Mouse (Mus musculus) megakaryocyte, embryonic 14.5 days (primary cell): ENCODE data around the gene Ggt1. TPM values are rescaled to one million over a fixed set of nuclear protein-coding genes. Genes with fewer than 3 reads are reported as not detected.

Experiments
- H3K27me3 ChIP-seq: replicated peaks from 2 replicates; pipeline ENCODE3; 2012; ENCODE audit warnings: inconsistent platforms
- H3K36me3 ChIP-seq: replicated peaks from 2 replicates; pipeline ENCODE3; 2012; ENCODE audit warnings: low read length, inconsistent platforms, mixed read lengths
- H3K4me1 ChIP-seq: 2 replicates; pipeline ENCODE4 v1.6.1; 2012; ENCODE audit warnings: inconsistent platforms
- H3K4me3 ChIP-seq: replicated peaks from 2 replicates; pipeline ENCODE3; 2012; ENCODE audit warnings: moderate library complexity, mild to moderate bottlenecking, inconsistent platforms
- H3K9me3 ChIP-seq: 2 replicates; pipeline ENCODE4 v1.6.1; 2012; ENCODE audit warnings: inconsistent platforms
- FLI1 ChIP-seq: IDR thresholded peaks from 2 replicates; pipeline ENCODE4 v1.6.1; 2012; ENCODE audit warnings: low read length, inconsistent platforms, mixed read lengths
- GATA1 ChIP-seq: IDR thresholded peaks from 3 replicates; pipeline ENCODE4 v1.6.1; 2012; ENCODE audit warnings: mixed read lengths, low read length, inconsistent platforms, borderline replicate concordance
- polyA plus RNA-seq: library from polyadenylated mRNA; stranded (reverse); fragments of >175 nt; gene quantifications from 2 replicates; pipeline ENCODE4 v1.2.3, GENCODE M21; 2012; ENCODE audit warnings: low replicate concordance; ENCODE audit not compliant: insufficient read depth

Ggt1 gene
- polyA plus RNA-seq, 1 experiment: 0.84 TPM

- peaks cover 88% of the 10 kb centered on the region for H3K4me1 ChIP-seq
- H3K4me3 ChIP-seq: peak within 1 kb of the TSS; percentile 87
- TF ChIP-seq GATA1: 0 out of 3 replicates have a peak, but pooled peaks have one; percentile 27
- TF ChIP-seq FLI1: no peak
- no peaks in the 10 kb centered on the region for H3K9me3 ChIP-seq
- H3K36me3 ChIP-seq: peaks cover 7% of the 10 kb centered on the region
- H3K27me3 ChIP-seq: peaks cover 17% of the 10 kb centered on the region
These were observed 27.7 kb downstream of the Ggt1 start, which contains the start of gene Ggt5 for GRCm38 (mm10) chr10:75589129-75589528. Gene Ggt5, plus strand, starts transcription at chr10:75589340.

GRCm38 (mm10) chr10:75589651-75590050 is 28.2 kb downstream of the Ggt1 start:
- H3K36me3 ChIP-seq: peaks cover 11% of the 10 kb centered on the region
- peaks cover 12% of the 10 kb centered on the region for H3K27me3 ChIP-seq
- TF ChIP-seq GATA1 (no peak), FLI1 (no peak)
- no peaks in the 10 kb centered on the region for H3K9me3 ChIP-seq
- H3K4me3 ChIP-seq: peak overlapping the region; percentile 87
- H3K4me1 ChIP-seq: peaks cover 88% of the 10 kb centered on the region

- TF ChIP-seq FLI1 (peak; percentile 69; the same call in 1 of the 2 replicates), GATA1 (no peak)
- Histone ChIP-seq H3K9me3 (no peaks in the 10 kb centered on the region), H3K4me1 (peaks cover 82% of the 10 kb centered on the region), H3K27me3 (no peaks in the 10 kb centered on the region), H3K36me3 (peaks cover 21% of the 10 kb centered on the region), H3K4me3 (peak overlapping the region; percentile 85)
These were observed 29.9 kb downstream of the Ggt1 start for GRCm38 (mm10) chr10:75591211-75591894.

- Histone ChIP-seq H3K4me1 (peaks cover 72% of the 10 kb centered on the region), H3K9me3 (0 out of 2 replicates have a peak, but pooled peaks cover 3% of the 10 kb centered on the region), H3K4me3 (peak overlapping the region; percentile 16), H3K27me3 (no peaks in the 10 kb centered on the region), H3K36me3 (peaks cover 26% of the 10 kb centered on the region)
- no peak for TF ChIP-seq GATA1
- no peak for TF ChIP-seq FLI1
These were observed 31.2 kb downstream of the Ggt1 start for GRCm38 (mm10) chr10:75592585-75592984.

GRCm38 (mm10) chr10:75595981-75596380 is 34.6 kb downstream of the Ggt1 start:
- no peak overlapping the region for H3K4me3 ChIP-seq
- H3K36me3 ChIP-seq: peaks cover 41% of the 10 kb centered on the region
- H3K9me3 ChIP-seq: peaks cover 14% of the 10 kb centered on the region
- TF ChIP-seq GATA1: no peak
- no peak for TF ChIP-seq FLI1
- no peaks in the 10 kb centered on the region for H3K27me3 ChIP-seq
- H3K4me1 ChIP-seq: peaks cover 47% of the 10 kb centered on the region

- no peak for TF ChIP-seq FLI1
- no peak for TF ChIP-seq GATA1
These were observed 38.9 kb downstream of the Ggt1 start for GRCm38 (mm10) chr10:75600189-75600730.

GRCm38 (mm10) chr10:75605162-75605846 is 43.9 kb downstream of the Ggt1 start:
- TF ChIP-seq FLI1: no peak
- no peak for TF ChIP-seq GATA1
- Histone ChIP-seq H3K27me3 (peaks cover 38% of the 10 kb centered on the region), H3K4me3 (no peak overlapping the region), H3K4me1 (peaks cover 10% of the 10 kb centered on the region), H3K36me3 (peaks cover 17% of the 10 kb centered on the region), H3K9me3 (no peaks in the 10 kb centered on the region)

More at GRCm38 (mm10) chr10:75600189-75600730, 38.9 kb downstream of the Ggt1 start:
- Histone ChIP-seq H3K27me3 (peaks cover 25% of the 10 kb centered on the region), H3K9me3 (peaks cover 14% of the 10 kb centered on the region), H3K4me3 (no peak overlapping the region), H3K4me1 (peaks cover 21% of the 10 kb centered on the region), H3K36me3 (peaks cover 26% of the 10 kb centered on the region)

- Histone ChIP-seq H3K4me1 (peaks cover 5% of the 10 kb centered on the region; the same call in 1 of the 2 replicates), H3K9me3 (no peaks in the 10 kb centered on the region), H3K36me3 (peaks cover 19% of the 10 kb centered on the region), H3K27me3 (peaks cover 36% of the 10 kb centered on the region), H3K4me3 (no peak overlapping the region)
- TF ChIP-seq GATA1: no peak
- TF ChIP-seq FLI1: no peak
These were observed 45.8 kb downstream of the Ggt1 start for GRCm38 (mm10) chr10:75607253-75607652.

- H3K4me3 ChIP-seq: no peak overlapping the region
- TF ChIP-seq FLI1 (no peak), GATA1 (no peak)
- H3K36me3 ChIP-seq: peaks cover 19% of the 10 kb centered on the region
- peaks cover 24% of the 10 kb centered on the region for H3K27me3 ChIP-seq
- H3K4me1 ChIP-seq: peaks cover 5% of the 10 kb centered on the region; the same call in 1 of the 2 replicates
- no peaks in the 10 kb centered on the region for H3K9me3 ChIP-seq
These were observed 47.6 kb downstream of the Ggt1 start for GRCm38 (mm10) chr10:75608975-75609374.

GRCm38 (mm10) chr10:75610486-75610885 is 49.1 kb downstream of the Ggt1 start:
- no peaks in the 10 kb centered on the region for H3K4me1 ChIP-seq
- H3K4me3 ChIP-seq: no peak overlapping the region
- TF ChIP-seq GATA1 (no peak), FLI1 (no peak)
- H3K9me3 ChIP-seq: no peaks in the 10 kb centered on the region
- peaks cover 23% of the 10 kb centered on the region for H3K27me3 ChIP-seq
- H3K36me3 ChIP-seq: peaks cover 31% of the 10 kb centered on the region

GRCm38 (mm10) chr10:75616044-75616443 is 54.6 kb downstream of the Ggt1 start:
- Histone ChIP-seq H3K27me3 (peaks cover 10% of the 10 kb centered on the region), H3K4me1 (peaks cover 11% of the 10 kb centered on the region; the same call in 1 of the 2 replicates), H3K9me3 (no peaks in the 10 kb centered on the region), H3K36me3 (peaks cover 17% of the 10 kb centered on the region), H3K4me3 (no peak overlapping the region)
- TF ChIP-seq FLI1: no peak
- TF ChIP-seq GATA1: no peak
